Mouse (Mus musculus): ENCODE results near the gene Igll1. TPM values are rescaled to one million over a fixed set of nuclear protein-coding genes. Genes with fewer than 3 reads are reported as not detected.

Igll1 gene
- 0.20 TPM in 1 of 2 replicates, not detected in the other for polyA plus RNA-seq (2016; fragmentation: Nextera tagmentation; extraction: Ambion mirVana)

GRCm38 (mm10) chr16:16863978-16864377, at the start of gene Igll1:
TSS of gene Igll1 (minus strand) at chr16:16863985.
- Histone ChIP-seq H3K4me1 (no peaks in the 10 kb centered on the region), H3K9me3 (no peaks in the 10 kb centered on the region), H3K27me3 (ENCODE audit: poor library complexity, severe bottlenecking) (no peaks in the 10 kb centered on the region), H3K4me3 (no peak within 1 kb of the TSS), H3K27ac (no peak within 1 kb of the TSS), H3K36me3 (replicated peaks) (no peaks in the 10 kb centered on the region)
- 81% methylated on average over 2 of the region's 2 CpGs for WGBS
- DNase-seq (ENCODE audit: extremely low spot score, low spot score): no peak

GRCm38 (mm10) chr16:16913440-16913839, 49.7 kb upstream of the Igll1 start:
- 80% methylated on average over 1 of the region's 1 CpGs for WGBS
- Histone ChIP-seq H3K9me3 (no peaks in the 10 kb centered on the region), H3K27me3 (ENCODE audit: poor library complexity, severe bottlenecking) (no peaks in the 10 kb centered on the region), H3K4me1 (peaks cover 11% of the 10 kb centered on the region), H3K4me3 (no peak overlapping the region), H3K36me3 (replicated peaks) (peaks cover 75% of the 10 kb centered on the region), H3K27ac (no peak overlapping the region)
- DNase-seq (ENCODE audit: extremely low spot score, low spot score): no peak

GRCm38 (mm10) chr16:16911641-16912597, 48.1 kb upstream of the Igll1 start:
- Histone ChIP-seq H3K4me1 (peaks cover 11% of the 10 kb centered on the region), H3K27me3 (ENCODE audit: poor library complexity, severe bottlenecking) (no peaks in the 10 kb centered on the region), H3K4me3 (no peak overlapping the region), H3K27ac (peak overlapping the region; percentile 91), H3K9me3 (no peaks in the 10 kb centered on the region), H3K36me3 (replicated peaks) (peaks cover 69% of the 10 kb centered on the region)
- peak; percentile 82 for DNase-seq (ENCODE audit: extremely low spot score, low spot score)
- WGBS: 38% methylated on average over 13 of the region's 13 CpGs

- Histone ChIP-seq H3K9me3 (no peaks in the 10 kb centered on the region), H3K27ac (no peak overlapping the region), H3K27me3 (ENCODE audit: poor library complexity, severe bottlenecking) (no peaks in the 10 kb centered on the region), H3K4me1 (peaks cover 11% of the 10 kb centered on the region), H3K36me3 (replicated peaks) (peaks cover 78% of the 10 kb centered on the region), H3K4me3 (no peak overlapping the region)
- 90% methylated on average over 6 of the region's 6 CpGs for WGBS
- no peak for DNase-seq (ENCODE audit: extremely low spot score, low spot score)
Measured at GRCm38 (mm10) chr16:16907799-16908198, 44.0 kb upstream of the Igll1 start.

DNA sequence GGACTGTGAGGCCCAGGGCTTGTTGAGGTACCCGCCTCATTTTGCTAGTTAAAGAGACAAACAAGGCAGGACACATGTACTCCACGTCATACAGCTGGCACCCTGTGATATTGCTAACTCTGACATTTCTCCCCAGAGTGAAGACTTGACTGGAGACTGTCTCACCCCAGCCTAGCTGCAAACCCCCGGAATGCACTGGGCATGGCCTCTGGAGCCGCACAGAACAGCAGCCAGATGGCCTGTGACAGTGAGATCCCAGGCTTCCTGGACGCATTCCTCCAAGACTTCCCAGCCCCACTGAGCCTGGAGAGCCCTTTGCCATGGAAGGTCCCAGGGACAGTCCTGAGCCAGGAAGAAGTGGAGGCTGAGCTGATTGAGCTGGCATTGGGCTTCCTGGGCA, 39.4 kb upstream of the Igll1 start:
- no peak for DNase-seq (ENCODE audit: extremely low spot score, low spot score)
- whole genome bisulfite sequencing: 84% methylated on average over 5 of the region's 5 CpGs
- Histone ChIP-seq H3K27ac (no peak overlapping the region), H3K4me1 (no peaks in the 10 kb centered on the region), H3K36me3 (replicated peaks) (peaks cover 48% of the 10 kb centered on the region), H3K27me3 (ENCODE audit: poor library complexity, severe bottlenecking) (no peaks in the 10 kb centered on the region), H3K9me3 (no peaks in the 10 kb centered on the region), H3K4me3 (no peak overlapping the region)

GRCm38 (mm10) chr16:16902329-16902728, 38.5 kb upstream of the Igll1 start:
- WGBS: 87% methylated on average over 4 of the region's 4 CpGs
- DNase-seq (ENCODE audit: extremely low spot score, low spot score): no peak

GRCm38 (mm10) chr16:16897056-16897584, 33.3 kb upstream of the Igll1 start:
- Histone ChIP-seq H3K36me3 (replicated peaks) (peaks cover 19% of the 10 kb centered on the region), H3K27me3 (ENCODE audit: poor library complexity, severe bottlenecking) (no peaks in the 10 kb centered on the region), H3K4me3 (peak overlapping the region; percentile 73), H3K4me1 (peaks cover 21% of the 10 kb centered on the region), H3K27ac (peak overlapping the region; percentile 80), H3K9me3 (no peaks in the 10 kb centered on the region)
- no peak for DNase-seq (ENCODE audit: extremely low spot score, low spot score)
- 31% methylated on average over 10 of the region's 10 CpGs for WGBS

More at GRCm38 (mm10) chr16:16902329-16902728, 38.5 kb upstream of the Igll1 start:
- Histone ChIP-seq H3K4me3 (no peak overlapping the region), H3K9me3 (no peaks in the 10 kb centered on the region), H3K27ac (no peak overlapping the region), H3K4me1 (peaks cover 7% of the 10 kb centered on the region), H3K27me3 (ENCODE audit: poor library complexity, severe bottlenecking) (no peaks in the 10 kb centered on the region), H3K36me3 (replicated peaks) (peaks cover 41% of the 10 kb centered on the region)

DNA sequence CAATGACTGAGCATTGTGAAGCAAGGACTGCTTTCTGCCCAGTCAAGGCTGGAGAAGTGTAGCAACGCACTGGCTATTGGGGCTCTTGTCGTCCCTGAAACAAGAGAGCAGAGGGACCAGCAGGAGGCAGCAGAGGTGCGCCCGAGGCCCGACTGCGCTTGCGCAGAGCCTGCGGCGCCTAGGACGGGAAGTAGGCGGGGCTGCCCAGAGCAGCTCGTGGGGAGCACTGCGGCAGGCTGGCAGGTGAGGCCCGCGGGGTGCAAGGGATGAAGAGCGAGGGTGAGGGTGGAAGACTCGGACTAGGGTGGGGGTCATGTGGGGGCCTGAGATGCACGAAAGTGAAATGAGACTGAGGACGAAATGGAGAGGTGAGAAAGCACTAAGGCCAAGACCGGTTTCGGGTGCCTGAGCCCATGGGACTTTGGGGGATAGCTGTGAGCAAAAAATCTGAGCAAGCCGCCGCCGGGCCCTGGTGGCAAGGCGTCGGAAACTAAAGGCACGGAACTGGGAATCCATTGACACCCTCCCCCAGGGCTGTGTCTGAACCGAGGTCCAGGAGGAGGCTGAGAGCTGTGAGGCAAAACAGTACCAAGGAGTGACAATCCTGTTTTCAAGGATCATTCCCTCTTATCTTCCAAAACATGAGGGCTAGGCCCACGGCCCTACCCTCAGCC, 32.7 kb upstream of the Igll1 start, which contains the start of gene Ppm1f:
Ppm1f (plus strand) TSS at position 88 of the 674 bp plus-strand sequence.
- H3K27me3 ChIP-seq (ENCODE audit: poor library complexity, severe bottlenecking): no peaks in the 10 kb centered on the region
- H3K27ac ChIP-seq: peak within 1 kb of the TSS; percentile 80
- peaks cover 25% of the 10 kb centered on the region for H3K36me3 ChIP-seq (replicated peaks)
- peak within 1 kb of the TSS; percentile 73 for H3K4me3 ChIP-seq
- peak; percentile 91 for DNase-seq (ENCODE audit: extremely low spot score, low spot score)
- peaks cover 21% of the 10 kb centered on the region for H3K4me1 ChIP-seq
- H3K9me3 ChIP-seq: no peaks in the 10 kb centered on the region
- WGBS: under 1% methylated on average over 29 of the region's 29 CpGs

GRCm38 (mm10) chr16:16896015-16896381, 32.2 kb upstream of the Igll1 start:
- Histone ChIP-seq H3K36me3 (replicated peaks) (peaks cover 30% of the 10 kb centered on the region), H3K4me3 (peak overlapping the region; percentile 73), H3K27ac (peak overlapping the region; percentile 80)

DNA sequence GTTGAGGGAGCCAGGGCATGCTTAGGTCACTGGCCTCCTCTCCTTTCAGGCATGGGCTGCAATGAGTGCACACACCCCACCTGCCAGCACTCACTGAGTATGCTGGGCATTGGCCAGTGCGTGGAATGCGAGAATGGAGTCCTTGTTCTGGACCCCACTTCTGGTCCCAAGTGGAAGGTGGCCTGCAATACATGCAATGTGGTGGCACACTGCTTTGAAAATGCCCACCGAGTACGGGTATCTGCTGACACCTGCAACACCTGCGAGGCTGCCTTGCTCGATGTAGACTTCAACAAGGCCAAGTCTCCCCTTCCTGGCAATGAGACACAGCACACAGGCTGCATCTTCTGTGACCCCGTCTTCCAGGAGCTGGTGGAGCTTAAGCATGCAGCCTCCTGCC, 28.6 kb upstream of the Igll1 start:
- Histone ChIP-seq H3K4me3 (no peak overlapping the region), H3K27me3 (ENCODE audit: poor library complexity, severe bottlenecking) (no peaks in the 10 kb centered on the region), H3K4me1 (peaks cover 15% of the 10 kb centered on the region), H3K36me3 (replicated peaks) (peaks cover 66% of the 10 kb centered on the region), H3K9me3 (no peaks in the 10 kb centered on the region), H3K27ac (no peak overlapping the region)
- WGBS: 90% methylated on average over 7 of the region's 7 CpGs
- DNase-seq (ENCODE audit: extremely low spot score, low spot score): no peak

More at GRCm38 (mm10) chr16:16896015-16896381, 32.2 kb upstream of the Igll1 start:
- H3K27me3 ChIP-seq (ENCODE audit: poor library complexity, severe bottlenecking): no peaks in the 10 kb centered on the region
- no peak for DNase-seq (ENCODE audit: extremely low spot score, low spot score)
- no peaks in the 10 kb centered on the region for H3K9me3 ChIP-seq
- H3K4me1 ChIP-seq: peaks cover 21% of the 10 kb centered on the region
- WGBS: 25% methylated on average over 4 of the region's 4 CpGs

DNA sequence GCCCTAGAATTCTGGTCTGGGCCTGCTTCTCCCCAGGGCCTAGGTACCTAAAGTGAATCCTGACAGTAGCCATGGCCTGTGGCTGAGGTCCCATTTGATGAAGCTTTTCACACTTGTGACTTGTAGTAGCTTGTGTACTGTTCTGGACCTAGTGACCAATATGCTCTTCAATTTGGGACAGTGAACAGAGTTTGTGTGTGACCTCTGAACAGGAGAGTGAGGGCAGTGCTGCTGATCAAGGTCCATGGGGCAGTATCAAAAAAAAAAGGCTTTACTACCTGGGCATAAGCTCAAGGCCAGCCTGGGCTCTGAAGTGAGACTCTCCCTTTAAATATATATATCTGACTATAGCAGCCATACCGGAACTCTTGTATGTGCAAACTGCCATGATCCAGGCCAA, 24.6 kb upstream of the Igll1 start:
- Histone ChIP-seq H3K9me3 (no peaks in the 10 kb centered on the region), H3K4me3 (no peak overlapping the region), H3K27me3 (ENCODE audit: poor library complexity, severe bottlenecking) (no peaks in the 10 kb centered on the region), H3K4me1 (no peaks in the 10 kb centered on the region), H3K36me3 (replicated peaks) (peaks cover 100% of the 10 kb centered on the region), H3K27ac (no peak overlapping the region)
- no peak for DNase-seq (ENCODE audit: extremely low spot score, low spot score)
- 88% methylated on average over 1 of the region's 1 CpGs for WGBS

- DNase-seq (ENCODE audit: extremely low spot score, low spot score): no peak
- WGBS: 91% methylated on average over 5 of the region's 5 CpGs
- Histone ChIP-seq H3K27ac (no peak overlapping the region), H3K9me3 (peaks cover 10% of the 10 kb centered on the region; the same call in 1 of the 2 replicates), H3K27me3 (ENCODE audit: poor library complexity, severe bottlenecking) (no peaks in the 10 kb centered on the region), H3K4me3 (no peak overlapping the region), H3K4me1 (no peaks in the 10 kb centered on the region), H3K36me3 (replicated peaks) (peaks cover 94% of the 10 kb centered on the region)
Measured at GRCm38 (mm10) chr16:16879025-16879424, 15.2 kb upstream of the Igll1 start.
